Mouse (Mus musculus): Measurements from ENCODE around the gene Ifitm2.
"Not testable (repeated sequence)": the region's sequence is repeated elsewhere in the genome, so short reads cannot be mapped to it uniquely, and the experiment has no call there.

Ifitm2 gene

DNA sequence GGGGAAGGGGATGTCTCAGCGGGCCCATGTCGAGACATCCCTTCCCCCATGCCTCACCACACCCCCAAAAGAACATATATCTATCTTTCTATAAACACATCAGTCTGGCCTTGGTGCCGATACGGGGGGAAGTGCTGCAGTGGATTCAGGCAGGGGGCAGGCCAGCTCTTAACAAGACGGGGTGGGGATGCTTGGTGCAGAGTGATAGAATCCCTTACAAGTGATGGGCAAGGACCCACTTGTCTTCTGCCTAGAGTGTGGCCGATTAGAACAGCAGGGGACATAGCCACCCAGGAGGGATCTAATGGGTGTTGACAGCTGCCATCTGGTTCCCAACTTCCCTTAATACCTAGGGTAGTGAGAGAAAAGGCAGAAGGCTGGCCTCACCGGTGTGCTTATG, 15.1 kb upstream of the Ifitm2 start:
- ATAC-seq (ENCODE audit: insufficient number of reproducible peaks, low FRiP score, low TSS enrichment), result no peak

DNA sequence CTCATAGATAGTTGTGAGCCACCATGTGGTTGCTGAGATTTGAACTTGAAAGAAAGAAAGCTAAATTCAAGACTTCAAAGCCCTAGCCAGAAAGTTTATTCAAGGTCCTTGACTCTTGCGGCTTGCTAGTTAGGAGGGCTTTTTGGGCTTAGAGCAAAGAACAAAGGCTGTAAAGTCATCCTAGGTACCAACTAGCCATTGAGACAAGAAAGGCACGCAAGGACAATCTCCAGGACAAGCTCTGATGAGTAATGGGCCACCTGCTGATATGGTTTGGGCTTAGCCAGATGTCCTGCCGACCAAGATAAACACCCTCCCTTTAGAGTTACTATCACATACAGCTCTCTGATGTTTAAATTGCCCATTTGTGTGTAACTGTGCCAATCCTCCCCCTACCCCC, 12.9 kb upstream of the Ifitm2 start:
- ATAC-seq (ENCODE audit: insufficient number of reproducible peaks, low FRiP score, low TSS enrichment), result not testable (repeated sequence)

DNA sequence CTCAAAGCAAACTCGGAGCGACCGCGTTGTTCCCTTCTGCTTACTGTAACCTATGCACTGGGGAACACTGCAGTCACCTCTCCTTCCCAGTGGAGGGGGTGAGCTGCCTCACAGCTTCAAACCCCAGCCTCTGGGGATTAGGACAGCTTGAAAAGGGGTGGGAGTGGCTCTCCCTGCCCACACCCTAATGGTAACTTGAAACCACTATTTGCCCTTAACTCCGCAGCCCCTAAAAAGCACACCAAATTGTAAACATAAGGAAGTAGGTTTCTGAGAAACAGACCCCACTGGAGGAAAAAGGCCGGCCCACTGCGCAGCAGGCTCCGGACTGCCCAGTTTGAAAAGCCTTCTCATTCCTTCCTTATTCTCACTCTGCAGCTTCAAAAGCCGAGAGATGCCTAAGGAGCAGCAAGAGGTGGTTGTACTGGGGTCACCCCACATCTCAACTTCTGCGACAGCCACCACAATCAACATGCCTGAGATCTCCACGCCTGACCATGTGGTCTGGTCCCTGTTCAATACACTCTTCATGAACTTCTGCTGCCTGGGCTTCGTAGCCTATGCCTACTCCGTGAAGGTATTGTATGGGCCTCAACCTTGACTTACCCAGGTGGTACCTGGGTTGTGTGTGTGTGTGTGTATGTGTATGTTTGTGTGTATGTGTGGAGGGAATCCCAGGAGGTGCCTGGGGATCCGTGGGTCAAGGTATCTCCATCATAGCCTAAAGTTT, 12.2 kb upstream of the Ifitm2 start:
- ATAC-seq (ENCODE audit: insufficient number of reproducible peaks, low FRiP score, low TSS enrichment), result no peak

DNA sequence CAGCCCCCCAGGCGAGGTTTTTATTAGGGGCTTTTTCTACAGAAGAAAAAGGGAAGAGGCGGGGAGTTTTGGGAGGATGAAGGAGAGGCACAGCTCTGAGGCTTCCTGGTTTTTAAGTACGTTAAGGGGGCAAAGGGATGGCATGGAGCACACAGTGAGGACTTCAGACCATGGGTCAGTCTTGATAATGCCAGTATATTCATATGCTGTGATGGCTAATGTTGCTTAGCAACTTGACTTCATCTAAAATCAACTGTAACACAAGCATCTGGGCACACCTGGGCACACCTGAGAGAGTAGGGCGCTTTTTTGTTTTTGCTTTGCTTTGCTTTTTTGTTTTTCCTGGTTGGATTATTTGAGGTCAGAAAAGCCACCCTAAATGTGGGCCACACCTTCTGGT, 11.1 kb upstream of the Ifitm2 start, which contains the start of gene Ifitm1:
Gene Ifitm1, plus strand, starts transcription at position 301 of the 400 bp plus-strand sequence.
- no peak for ATAC-seq (ENCODE audit: insufficient number of reproducible peaks, low FRiP score, low TSS enrichment)

DNA sequence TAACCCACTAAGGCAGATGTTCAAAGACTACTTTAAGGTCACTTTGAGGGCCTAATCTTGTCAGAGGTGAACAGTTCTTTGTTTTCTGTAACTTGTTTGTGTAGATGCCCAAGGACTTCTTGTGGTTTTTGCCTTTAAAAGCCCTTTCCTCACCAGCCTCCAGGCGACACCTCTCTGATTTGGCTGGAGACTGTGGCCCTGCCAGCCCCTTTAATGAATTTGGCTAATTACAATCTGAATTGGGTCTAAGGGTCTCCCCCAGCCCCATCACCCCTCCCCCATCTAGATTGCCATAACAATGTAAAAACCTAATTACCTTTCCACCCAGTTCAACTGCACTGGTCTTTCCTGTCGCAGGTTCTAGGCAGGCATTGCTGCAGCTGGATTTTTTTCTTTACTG, 6.9 kb upstream of the Ifitm2 start:
- no peak for ATAC-seq (ENCODE audit: insufficient number of reproducible peaks, low FRiP score, low TSS enrichment)

DNA sequence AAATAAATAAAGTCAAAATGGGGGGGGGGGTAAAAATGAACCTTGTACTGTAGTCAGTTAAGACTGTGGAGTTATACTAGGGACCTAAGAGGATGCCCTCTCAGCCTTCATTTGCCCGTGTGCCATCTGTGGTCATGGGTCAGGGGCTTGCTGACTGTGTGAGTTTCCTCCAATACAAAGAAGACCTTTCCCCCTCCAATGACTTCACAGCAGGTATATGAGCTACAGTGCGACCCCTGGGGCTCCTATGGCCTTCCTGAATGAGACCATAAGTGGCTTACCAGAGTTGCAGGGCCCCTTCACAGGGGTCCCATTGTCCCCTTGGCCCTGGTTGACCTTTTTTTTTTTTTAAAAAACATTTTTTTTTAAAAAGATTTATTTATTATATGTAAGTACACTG, 5.6 kb upstream of the Ifitm2 start:
- no peak for ATAC-seq (ENCODE audit: insufficient number of reproducible peaks, low FRiP score, low TSS enrichment)

DNA sequence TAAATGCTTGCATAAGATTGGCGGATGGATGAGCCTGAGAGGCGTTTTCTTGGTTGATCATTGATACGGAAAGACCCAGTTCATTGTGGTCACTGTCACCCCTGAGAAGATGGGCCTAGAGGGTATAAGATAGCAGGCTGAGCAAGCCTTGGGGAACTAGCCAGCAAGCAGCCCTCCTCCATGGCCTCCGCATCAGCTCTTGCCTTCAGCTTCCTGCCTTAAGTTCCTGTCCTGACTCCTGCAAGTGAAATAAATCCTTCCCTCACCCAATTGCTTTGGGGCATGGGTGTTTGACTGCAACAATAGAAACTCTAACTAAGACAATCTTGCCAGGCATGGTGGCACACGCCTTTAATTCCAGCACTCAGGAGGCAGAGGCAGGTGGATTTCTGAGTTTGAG, 4.2 kb upstream of the Ifitm2 start:
- no peak for ATAC-seq (ENCODE audit: insufficient number of reproducible peaks, low FRiP score, low TSS enrichment)

DNA sequence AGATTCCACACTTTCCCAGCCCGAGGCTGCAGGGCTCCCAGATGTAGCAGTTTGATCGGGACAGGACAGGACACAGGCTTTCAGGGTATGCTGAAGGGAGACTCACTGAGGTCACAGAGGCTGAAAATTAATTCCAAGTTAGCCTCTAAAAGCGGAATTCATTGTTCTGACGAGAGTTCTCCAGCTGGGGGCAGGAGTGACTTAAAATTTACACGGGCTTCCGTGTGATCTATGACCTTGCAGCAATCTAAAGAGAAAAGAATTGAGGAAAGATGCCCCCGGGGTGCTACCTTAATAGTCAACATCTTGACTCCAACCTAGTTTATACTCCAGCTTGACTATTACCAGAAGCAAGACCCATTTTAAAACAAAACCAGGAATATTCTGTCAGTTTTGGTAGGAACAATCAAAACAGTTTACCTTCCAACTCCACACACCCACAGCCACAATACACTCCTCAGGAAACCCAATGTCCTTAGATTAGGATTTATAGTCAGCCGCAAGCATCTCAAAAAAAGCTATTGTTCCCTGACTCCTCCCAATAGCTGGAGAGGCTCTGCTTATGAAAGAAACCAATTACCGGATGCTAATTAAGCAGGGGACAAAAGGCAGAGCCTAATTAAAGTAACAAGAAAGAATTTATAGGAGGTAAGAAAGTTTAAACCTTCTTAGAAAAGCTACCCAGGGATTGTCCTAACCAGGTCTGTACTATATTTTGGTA, 3.6 kb upstream of the Ifitm2 start:
- ATAC-seq (ENCODE audit: insufficient number of reproducible peaks, low FRiP score, low TSS enrichment), result no peak

DNA sequence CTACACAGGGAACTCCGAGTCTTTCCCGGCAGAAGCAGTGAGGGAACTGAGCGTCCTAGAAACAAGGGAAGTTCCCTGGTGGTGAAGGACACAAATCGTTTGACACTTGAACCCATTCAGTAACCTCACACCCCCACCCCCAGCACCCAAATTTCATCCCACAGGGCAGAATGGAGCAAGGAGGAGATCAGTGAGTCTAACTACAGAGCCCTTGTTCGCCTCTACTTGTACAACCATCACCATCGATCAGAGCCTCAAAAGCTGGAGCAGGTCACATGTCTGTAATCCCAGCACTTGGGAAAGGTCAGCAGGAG, 726 bp upstream of the Ifitm2 start:
- ATAC-seq (ENCODE audit: insufficient number of reproducible peaks, low FRiP score, low TSS enrichment), result no peak

DNA sequence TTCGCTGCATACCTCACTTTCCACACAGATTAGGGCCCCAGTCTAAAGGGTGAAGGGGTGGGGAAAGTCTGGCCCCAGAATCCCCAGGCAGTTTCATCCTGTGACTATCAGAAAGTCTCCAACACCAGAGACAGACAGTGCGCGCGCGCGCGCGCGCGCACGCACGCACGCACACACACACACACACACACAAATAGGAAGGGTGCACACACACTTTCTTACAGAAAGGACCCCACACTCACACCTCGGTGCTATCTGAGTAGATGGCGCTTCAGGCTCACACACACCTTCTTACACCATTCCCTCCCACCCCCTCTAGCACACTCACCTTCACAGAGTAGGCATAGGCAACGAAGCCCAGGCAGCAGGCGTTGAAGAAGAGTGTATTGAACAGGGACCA, 445 bp downstream of the Ifitm2 start:
- ATAC-seq (ENCODE audit: insufficient number of reproducible peaks, low FRiP score, low TSS enrichment), result no peak

DNA sequence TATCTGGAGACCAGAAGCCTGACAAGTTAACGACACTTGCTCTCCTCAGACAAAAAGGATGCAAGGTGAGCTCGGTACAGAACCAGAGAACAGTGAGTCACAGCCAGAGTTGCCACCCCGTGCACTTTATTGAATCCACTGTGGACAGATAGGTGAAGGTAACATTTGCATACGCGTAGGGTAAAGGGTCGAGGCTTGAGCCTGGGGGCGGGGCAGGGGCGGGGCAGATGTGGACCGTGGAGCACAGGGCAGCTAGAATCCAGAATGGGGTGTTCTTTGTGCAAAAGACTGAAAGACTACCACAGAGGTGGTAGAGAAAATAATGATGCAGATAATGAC, 1.1 kb downstream of the Ifitm2 start:
- no peak for ATAC-seq (ENCODE audit: insufficient number of reproducible peaks, low FRiP score, low TSS enrichment)

DNA sequence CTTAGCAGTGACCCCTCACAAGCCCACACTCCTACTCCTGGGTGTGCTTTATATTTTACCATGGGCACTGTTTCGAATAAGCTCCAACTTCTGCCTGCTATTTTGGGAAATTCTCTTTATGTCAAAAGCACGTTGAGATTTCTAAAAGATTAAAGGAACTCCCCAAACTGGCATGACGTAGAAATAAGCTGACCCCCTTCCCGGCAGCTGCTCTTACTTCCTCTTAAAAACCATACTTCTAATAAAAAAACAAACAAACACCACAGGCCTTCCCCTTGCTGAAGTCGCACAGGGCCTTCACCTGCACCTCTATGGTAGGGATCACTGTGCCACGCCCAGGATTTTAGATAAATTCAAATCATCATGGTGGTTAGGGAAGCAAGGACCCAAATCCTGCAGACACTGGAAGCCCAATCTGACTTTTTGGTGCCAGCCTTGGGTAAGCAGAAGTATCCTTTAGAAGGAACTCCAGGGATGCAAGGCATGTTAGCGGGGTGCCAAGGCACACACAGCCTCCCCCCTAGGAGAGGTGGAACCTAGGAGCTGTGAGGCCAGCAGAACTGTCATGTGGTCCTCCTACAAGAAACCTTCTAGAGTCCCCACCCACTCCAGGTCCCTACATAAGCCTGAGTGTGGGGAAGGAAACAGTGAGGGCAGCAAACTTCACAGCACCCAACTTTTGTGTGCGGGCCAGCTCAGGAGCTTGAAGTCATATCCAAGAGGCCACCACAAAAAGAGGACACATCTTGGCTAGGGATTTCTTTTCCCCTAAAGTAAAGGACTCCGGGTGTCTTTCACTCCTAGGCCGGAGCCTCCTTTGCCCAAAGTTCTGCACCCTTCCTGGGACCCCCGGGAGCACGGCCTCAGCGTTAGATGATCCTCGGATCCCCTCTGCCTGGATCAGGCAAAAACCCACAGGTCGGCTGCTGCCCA, 1.7 kb downstream of the Ifitm2 start:
- ATAC-seq (ENCODE audit: insufficient number of reproducible peaks, low FRiP score, low TSS enrichment), result no peak

DNA sequence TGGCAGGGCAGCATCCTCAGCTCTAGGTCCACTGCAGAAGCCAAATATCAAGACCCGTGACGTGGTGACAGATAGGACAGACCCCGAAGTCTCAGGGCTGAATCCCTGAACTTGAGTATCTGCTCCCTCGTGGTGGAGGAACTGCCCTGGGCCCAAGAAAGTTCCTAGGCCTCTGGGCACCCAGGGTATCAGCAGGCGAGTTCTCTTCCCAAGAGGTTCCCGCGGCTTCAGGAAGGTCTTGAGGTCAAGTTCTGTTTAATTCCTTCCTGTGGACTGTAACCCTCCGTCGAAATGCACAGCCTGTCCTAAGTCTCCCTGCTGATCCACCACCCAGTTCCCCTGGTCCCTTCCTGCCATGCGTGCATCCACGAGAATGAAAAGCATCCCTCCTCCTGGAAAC, 2.7 kb downstream of the Ifitm2 start:
- ATAC-seq (ENCODE audit: insufficient number of reproducible peaks, low FRiP score, low TSS enrichment), result no peak

DNA sequence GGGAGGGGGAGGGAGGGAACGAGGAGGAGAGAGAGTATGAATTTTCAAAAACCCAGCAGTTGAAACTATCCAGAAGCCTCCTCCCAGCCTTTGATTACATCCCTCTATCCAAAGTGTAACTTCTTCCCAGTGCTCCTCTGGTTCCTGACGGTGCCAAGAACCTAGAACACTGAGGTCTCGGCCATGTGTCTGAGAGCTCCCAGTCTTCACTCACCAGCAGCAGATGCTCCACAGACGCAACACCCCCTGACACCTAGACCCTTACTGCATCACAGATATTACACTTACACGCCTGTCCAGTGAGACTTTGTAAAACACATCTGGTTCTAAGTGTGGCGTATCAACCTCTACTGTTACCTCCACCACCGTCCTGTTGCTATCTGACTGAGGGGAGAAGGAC, 3.3 kb downstream of the Ifitm2 start:
- no peak for ATAC-seq (ENCODE audit: insufficient number of reproducible peaks, low FRiP score, low TSS enrichment)

DNA sequence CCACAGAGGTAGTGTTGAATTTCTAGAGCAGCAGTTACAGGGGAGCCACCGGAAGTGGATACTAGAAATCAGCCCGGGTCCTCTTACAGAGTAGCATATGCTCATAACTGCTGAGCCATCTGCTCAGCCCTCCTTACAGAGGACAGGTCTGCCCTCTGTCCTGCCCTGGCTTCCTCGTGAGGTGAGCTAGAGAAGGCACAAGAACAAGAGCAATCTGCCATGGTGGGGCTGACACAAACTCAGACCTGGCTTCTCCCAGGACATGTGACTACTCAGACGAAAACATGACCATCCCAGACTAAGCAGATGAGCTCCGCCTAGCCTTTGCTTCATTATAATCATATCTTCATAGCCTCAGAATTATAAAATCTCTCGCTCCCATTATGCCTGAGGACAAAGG, 4.0 kb downstream of the Ifitm2 start:
- no peak for ATAC-seq (ENCODE audit: insufficient number of reproducible peaks, low FRiP score, low TSS enrichment)

DNA sequence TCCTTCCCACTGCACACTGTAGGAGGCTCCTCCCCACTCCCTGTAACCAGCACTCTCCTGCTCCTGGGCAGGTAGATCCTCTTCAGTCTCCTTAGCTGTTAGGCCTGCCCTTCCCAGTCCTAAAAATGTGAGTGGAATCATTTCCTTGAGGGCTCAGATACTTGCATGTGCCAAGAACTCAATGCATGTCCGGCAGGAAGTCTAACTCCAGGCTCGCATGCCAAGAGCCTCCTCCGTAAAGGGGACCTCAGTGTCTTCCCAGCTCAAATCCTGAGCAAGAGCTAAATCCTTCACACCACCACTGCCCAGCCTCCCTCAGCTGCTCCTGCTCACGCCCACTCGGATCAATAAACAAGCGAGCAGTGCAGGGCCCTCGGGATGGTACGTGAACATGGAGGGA, 4.7 kb downstream of the Ifitm2 start:
- ATAC-seq (ENCODE audit: insufficient number of reproducible peaks, low FRiP score, low TSS enrichment), result no peak

DNA sequence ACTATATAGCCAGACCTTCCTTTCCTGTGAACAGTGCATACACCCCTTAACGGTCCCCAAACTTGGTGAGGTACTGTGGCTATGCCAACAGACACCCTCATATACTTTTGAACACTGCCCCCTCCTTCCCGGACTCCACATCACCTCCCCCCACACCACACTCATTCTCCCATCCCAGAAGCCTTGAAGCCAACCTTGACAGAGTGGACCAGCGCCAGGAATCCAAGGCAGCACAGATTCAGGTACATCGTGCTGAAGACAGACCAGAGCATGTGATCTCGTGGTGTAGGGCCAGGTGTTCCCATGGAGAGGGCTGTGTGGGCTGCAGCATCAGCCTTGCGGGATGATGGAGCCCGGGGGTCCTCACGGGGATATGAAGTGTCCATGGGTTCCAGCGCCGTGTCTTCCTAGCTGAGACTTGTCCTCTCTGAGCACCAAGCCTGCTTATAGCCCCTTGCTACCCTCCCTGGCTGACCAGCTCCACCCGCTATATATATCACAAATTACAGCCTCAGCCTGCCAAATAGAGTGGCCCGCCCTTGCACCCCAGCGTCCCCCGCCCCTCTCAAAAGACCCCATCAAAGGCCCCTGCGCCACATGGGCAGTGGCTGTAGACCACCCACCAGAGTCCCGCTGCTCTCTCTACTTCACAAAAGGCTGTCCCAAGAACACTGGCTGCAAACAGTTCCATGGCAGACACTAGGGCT, 5.8 kb downstream of the Ifitm2 start, which contains the start of gene Ifitm5:
Gene Ifitm5, minus strand, starts transcription at position 468 of the 707 bp plus-strand sequence.
- no peak for ATAC-seq (ENCODE audit: insufficient number of reproducible peaks, low FRiP score, low TSS enrichment)

DNA sequence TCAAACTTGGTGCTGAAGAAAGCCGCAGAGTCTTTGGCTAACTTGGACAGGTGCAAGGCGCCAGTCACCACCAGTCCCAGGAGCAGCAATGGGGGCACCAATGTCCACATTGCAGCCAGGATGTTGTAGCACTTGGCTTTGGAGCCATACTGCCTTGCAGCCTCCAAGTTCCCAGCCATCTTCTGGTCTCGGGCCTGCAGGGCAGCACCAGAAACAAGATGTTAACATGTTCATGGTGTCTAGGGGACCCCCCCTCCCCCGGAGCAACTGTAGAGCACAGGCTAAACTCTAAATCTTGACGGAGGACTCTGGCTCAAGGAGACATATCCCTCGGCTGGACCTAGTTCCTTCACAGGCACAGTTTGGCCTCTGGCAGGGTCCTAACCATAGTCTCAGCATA, 6.5 kb downstream of the Ifitm2 start:
- ATAC-seq (ENCODE audit: insufficient number of reproducible peaks, low FRiP score, low TSS enrichment), result no peak

DNA sequence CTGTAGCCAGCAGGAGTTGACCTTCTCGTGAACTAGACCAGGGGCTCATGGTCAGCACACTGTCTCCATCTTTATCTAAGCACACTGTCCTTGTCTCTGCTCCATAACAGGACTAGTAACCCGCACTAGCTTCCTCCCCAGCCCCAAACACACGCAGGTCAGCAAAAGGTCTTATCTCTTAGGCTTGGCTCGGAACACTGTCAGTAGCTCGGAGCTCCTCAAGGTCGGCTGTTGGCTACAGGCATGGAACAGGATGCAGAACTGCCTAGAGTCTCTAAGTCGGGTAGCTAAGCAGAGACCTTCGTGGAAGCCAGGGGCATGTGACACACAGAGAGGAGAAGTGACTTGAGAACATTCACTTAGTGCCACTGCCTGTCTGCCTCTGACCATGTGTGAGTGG, 7.6 kb downstream of the Ifitm2 start:
- ATAC-seq (ENCODE audit: insufficient number of reproducible peaks, low FRiP score, low TSS enrichment), result no peak

DNA sequence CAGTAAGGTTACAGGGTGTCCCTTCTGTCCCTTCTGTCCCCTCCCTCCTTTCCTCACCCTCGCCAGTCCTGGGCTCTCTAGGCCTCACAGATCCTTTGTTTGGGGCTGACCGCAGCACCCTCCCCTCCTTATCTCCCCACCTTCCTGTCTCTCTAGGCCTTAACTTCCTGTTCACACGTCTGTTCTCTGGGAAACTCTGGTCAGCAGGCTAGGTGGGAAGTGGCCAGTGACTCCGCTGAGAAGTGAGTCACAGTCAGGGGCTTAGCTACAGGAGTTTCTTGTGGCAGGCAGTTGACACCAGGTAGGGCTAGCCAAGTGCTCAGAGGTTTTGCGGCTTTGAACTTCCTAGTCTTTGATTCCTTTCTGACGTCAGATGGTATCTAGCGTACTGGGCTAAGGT, 8.8 kb downstream of the Ifitm2 start:
- no peak for ATAC-seq (ENCODE audit: insufficient number of reproducible peaks, low FRiP score, low TSS enrichment)

DNA sequence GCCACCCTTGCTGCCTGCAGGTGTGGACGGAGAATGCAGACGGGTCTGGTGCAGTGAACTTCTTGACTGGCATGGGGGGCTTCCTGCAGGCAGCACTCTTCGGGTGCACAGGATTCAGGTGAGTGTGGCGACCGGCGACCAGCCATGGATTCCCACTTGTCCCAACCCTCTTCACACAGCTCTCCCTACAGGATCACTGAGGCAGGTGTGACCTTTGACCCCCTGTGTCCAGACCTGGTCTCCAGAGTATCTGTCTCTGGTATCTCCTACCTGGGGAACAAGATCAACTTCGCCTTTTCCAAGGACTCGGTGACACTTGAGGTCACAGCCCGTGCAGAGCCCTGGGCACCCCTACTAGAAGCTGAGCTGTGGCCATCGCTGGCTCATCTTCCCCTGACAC, 9.5 kb downstream of the Ifitm2 start:
- no peak for ATAC-seq (ENCODE audit: insufficient number of reproducible peaks, low FRiP score, low TSS enrichment)

All from cerebellum, adult (tissue).